Mouse (Mus musculus): ENCODE measurements around the gene Ace. TPM values are rescaled to one million over a fixed set of nuclear protein-coding genes. Genes with fewer than 3 reads are reported as not detected.

Ace gene
- 9.8 and 11.1 TPM in 2 replicates for polyA plus RNA-seq (2015; fragmentation: Nextera tagmentation; extraction: Ambion mirVana)

DNA sequence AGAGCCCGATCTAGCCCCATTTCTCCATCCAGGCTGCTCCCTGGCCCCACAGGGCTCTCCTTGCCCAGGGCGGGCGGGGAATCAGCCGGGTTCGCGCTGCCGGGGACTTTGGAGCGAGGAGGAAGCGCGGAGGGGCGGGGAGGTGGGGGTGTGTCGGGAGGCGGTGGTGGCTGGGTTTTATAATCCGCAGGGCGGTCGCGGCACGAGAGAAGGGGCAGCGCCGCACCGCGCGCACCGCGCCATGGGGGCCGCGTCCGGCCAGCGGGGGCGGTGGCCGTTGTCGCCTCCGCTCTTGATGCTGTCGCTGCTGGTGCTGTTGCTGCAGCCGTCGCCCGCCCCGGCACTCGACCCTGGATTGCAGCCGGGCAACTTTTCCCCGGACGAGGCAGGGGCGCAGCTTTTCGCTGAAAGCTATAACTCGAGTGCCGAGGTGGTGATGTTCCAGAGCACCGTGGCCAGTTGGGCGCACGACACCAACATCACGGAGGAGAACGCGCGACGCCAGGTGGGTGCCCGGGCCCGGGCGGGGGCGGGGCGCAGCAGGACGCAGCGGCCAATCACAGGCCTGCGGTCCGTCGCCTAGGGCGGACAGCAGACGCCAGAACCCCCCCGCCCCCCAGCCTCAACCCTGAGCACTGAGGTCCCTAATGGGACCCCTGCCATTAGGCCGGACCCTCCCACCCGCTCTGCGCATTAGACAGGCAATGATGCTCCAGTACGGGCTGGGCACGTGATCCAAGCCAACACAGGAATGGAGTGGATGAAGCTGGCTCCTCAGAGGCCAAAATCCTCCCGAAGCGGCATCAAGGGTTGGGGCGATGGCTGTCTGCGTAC is at the start of gene Ace:
TSS of gene Ace (plus strand) at position 205 of the 834 bp plus-strand sequence.
- Histone ChIP-seq H3K27me3 (peaks cover 56% of the 10 kb centered on the region), H3K9ac (peak within 1 kb of the TSS; percentile 41), H3K4me1 (peaks cover 17% of the 10 kb centered on the region), H3K36me3 (no peaks in the 10 kb centered on the region), H3K27ac (no peak within 1 kb of the TSS), H3K4me3 (replicated peaks) (peak within 1 kb of the TSS; percentile 63), H3K4me2 (peak within 1 kb of the TSS; percentile 99), H3K9me3 (replicated peaks) (no peaks in the 10 kb centered on the region)
- WGBS = under 1% methylated on average over 76 of the region's 76 CpGs
- ATAC-seq (replicated peaks; ENCODE audit: low FRiP score) = peak; percentile 50

DNA sequence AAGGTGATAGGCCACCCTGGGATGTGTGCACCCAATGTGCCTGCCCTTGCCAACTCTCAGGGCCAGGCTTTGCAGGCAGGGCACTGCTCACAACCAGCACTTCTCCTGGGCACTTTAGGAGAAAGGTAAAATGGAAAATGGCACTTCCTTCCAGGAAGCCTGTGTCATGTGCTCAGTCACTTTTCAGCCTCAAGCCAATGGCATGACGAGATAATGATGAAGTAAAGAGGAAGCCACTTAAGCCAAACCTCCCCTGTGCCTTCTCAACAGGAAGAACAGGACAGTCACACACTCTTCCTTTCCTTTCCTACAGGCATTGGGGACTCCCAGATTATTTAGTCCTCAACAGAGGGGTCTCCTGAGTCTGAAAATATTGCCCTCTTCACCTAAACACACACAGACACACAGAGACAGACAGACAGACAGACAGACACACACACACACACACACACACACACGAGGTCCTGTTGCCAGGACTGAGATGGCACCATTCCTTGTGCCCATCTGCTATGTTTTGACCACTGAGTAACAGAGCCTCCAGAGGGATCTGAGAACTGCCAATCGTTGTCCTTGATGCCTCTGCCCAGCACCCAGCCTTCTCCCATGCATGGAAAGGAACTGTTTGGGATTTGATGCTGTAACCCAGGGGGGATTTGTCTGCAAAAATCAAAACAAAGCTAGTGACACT is 47.5 kb upstream of the Ace start:
- H3K4me3 ChIP-seq (replicated peaks) = no peak overlapping the region
- no peak for ATAC-seq (replicated peaks; ENCODE audit: low FRiP score)
- no peaks in the 10 kb centered on the region for H3K4me1 ChIP-seq

DNA sequence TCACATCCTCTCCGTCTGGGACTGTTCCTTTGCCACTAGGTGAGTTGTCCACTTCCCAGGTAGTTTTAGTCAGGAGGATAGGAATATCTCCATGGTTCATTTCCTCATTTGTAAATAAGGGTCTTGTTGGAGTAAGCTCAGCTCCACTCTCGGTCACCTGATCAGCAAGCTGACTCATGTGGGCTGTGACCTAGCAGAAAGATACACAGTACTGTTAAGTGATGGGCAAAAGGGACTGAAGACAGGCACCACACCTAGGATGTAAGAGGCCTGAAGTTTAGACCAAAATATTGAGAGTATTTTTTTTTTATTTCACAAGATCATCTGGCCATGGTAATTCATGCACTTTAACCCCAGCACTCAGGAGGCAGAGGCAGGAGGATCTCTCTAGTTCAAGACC is 46.9 kb upstream of the Ace start:
- no peaks in the 10 kb centered on the region for H3K27me3 ChIP-seq
- no peak overlapping the region for H3K9ac ChIP-seq
- H3K9me3 ChIP-seq (replicated peaks) = no peaks in the 10 kb centered on the region
- H3K4me2 ChIP-seq = no peak overlapping the region
- no peak for ATAC-seq (replicated peaks; ENCODE audit: low FRiP score)
- H3K36me3 ChIP-seq = peaks cover 54% of the 10 kb centered on the region
- 93% methylated on average over 2 of the region's 2 CpGs for WGBS
- H3K27ac ChIP-seq = no peak overlapping the region
- H3K4me1 ChIP-seq = no peaks in the 10 kb centered on the region
- H3K4me3 ChIP-seq (replicated peaks) = no peak overlapping the region

More for the DNA sequence above, 47.5 kb upstream of the Ace start:
- H3K27me3 ChIP-seq = no peaks in the 10 kb centered on the region
- H3K9ac ChIP-seq = no peak overlapping the region
- no peaks in the 10 kb centered on the region for H3K9me3 ChIP-seq (replicated peaks)
- H3K36me3 ChIP-seq = peaks cover 54% of the 10 kb centered on the region
- no peak overlapping the region for H3K27ac ChIP-seq
- 81% methylated on average over 3 of the region's 3 CpGs for WGBS
- H3K4me2 ChIP-seq = no peak overlapping the region

DNA sequence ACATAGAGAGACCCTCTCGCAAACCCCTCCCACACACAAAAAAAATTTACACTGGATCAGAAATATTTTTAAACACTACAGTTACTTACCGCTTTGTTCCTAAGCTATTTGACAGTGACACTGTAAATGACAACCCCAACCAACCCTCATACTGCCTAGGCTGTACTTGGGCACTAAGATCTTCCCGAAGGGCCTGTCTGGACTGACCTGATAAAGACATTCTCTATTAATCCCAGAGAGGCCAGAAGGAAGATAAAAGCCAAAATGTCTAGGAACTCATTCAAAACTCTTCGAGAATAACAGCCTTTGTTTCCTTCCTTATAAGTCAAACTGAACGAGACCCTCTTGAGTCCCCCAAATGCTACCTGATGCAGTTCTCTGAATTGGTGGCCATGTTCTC is 46.5 kb upstream of the Ace start:
- Histone ChIP-seq H3K27ac (no peak overlapping the region), H3K9me3 (replicated peaks) (no peaks in the 10 kb centered on the region), H3K27me3 (no peaks in the 10 kb centered on the region), H3K4me1 (no peaks in the 10 kb centered on the region), H3K36me3 (peaks cover 50% of the 10 kb centered on the region), H3K4me2 (no peak overlapping the region), H3K9ac (no peak overlapping the region), H3K4me3 (replicated peaks) (no peak overlapping the region)
- ATAC-seq (replicated peaks; ENCODE audit: low FRiP score) = no peak
- WGBS = 96% methylated on average over 5 of the region's 5 CpGs

DNA sequence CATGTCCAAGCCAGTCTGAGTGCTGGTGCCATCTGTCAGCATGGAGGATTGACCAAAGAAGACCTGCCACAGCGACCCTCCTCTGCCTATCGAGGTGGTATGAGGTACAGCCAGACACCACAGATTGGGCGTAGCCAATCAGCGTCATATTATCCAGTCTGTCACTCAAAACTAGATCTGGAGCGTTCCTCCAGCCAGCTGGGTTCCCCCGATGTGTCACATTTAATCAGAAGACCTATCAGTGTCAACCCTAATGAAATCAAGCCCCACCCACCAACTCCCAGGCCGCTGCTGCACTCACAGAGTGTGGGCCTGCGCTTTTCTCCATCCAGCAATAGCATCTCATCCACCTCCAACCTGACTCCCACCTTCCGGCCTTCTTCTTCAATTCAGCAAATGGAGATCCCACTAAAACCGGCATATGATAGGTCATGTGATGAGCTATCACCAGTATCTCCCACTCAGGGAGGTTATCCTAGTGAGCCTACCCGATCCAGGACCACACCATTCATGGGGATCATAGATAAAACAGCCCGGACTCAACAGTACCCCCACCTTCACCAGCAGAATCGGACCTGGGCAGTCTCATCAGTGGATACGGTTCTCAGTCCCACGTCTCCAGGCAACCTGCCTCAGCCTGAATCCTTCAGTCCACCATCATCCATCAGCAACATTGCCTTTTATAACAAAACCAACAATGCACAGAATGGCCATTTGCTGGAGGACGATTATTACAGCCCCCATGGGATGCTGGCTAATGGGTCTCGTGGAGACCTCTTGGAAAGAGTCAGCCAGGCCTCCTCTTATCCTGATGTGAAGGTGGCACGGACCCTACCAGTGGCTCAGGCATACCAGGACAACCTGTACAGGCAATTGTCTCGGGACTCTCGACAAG is 44.7 kb upstream of the Ace start:
- H3K9me3 ChIP-seq (replicated peaks) = no peaks in the 10 kb centered on the region
- 89% methylated on average over 20 of the region's 20 CpGs for WGBS
- no peak overlapping the region for H3K4me2 ChIP-seq
- peaks cover 45% of the 10 kb centered on the region for H3K36me3 ChIP-seq
- ATAC-seq (replicated peaks; ENCODE audit: low FRiP score) = no peak
- H3K4me3 ChIP-seq (replicated peaks) = no peak overlapping the region
- no peaks in the 10 kb centered on the region for H3K27me3 ChIP-seq
- no peak overlapping the region for H3K9ac ChIP-seq
- H3K4me1 ChIP-seq = peaks cover 7% of the 10 kb centered on the region; the same call in 1 of the 2 replicates
- H3K27ac ChIP-seq = no peak overlapping the region

DNA sequence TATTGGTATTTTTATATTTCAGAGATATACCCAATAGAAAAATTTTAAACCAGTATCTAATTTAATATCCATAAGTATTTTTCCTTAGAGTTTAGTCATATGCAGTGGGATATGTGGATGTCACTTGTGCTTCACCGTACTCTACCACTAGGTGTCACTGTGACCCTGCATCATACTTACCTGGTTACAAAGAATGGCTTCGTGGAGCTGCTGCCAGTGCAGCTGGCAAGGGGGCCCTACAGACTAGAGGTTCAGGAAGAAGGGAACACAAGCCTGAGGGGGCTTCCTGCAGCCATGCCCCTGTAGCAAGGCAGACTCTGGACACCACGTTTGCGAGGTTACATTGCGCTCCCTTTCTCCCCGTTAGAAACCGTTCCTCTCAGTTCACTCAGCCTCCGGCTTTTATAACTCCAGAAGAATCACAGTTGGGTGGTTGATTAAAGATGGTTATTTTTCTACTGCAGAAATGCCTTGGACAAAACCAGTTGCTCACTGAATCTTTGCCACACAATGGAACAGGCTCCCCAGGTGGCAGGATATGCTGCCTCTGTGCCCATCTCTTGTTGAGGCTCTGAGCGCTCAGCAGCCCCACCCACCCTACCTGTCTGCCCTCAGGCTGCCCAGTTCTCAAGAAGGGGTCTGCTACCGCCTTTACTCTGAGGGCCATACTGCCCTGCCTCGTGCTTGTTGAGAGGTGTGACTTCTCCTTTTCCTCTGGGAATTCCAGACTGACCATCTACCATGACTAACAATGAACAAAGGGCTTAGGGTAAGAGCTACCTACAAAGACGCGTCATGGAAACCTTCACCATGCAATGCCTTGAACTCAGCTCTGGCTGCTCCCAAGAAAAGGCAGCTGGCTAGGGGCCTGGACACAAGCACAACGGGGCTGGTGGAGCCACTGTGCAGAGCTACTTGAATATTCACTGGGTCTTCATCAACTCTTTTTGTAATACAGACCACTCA is 40.4 kb upstream of the Ace start:
- no peak overlapping the region for H3K9ac ChIP-seq
- peak; percentile 52; the same call in 1 of the 2 replicates for ATAC-seq (replicated peaks; ENCODE audit: low FRiP score)
- H3K4me2 ChIP-seq = no peak overlapping the region
- no peak overlapping the region for H3K4me3 ChIP-seq (replicated peaks)
- H3K27me3 ChIP-seq = no peaks in the 10 kb centered on the region
- peaks cover 9% of the 10 kb centered on the region; the same call in 1 of the 2 replicates for H3K4me1 ChIP-seq
- WGBS = 52% methylated on average over 14 of the region's 14 CpGs
- peaks cover 15% of the 10 kb centered on the region for H3K36me3 ChIP-seq
- H3K27ac ChIP-seq = no peak overlapping the region
- no peaks in the 10 kb centered on the region for H3K9me3 ChIP-seq (replicated peaks)

DNA sequence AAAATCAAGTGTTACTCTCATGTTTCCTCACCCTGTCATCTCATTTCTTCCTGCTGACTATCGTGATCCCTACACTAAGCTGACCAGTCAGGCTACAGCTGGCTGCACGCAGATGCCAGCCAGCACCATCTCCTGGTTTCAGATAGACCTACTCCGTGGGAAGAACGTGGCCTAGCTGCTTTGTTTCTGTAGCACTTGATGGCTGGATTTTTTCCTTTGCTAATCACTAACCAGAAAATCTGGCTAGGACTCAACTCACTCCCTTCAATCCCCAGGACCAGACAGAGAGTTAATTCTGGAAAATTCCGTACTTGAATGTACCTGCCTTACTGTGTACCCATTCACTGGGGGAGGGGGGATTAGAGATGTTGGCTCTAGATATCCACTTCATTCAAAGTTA is 39.6 kb upstream of the Ace start:
- WGBS = 68% methylated on average over 5 of the region's 5 CpGs
- H3K4me3 ChIP-seq (replicated peaks) = no peak overlapping the region
- no peak for ATAC-seq (replicated peaks; ENCODE audit: low FRiP score)
- no peaks in the 10 kb centered on the region for H3K9me3 ChIP-seq (replicated peaks)
- peaks cover 7% of the 10 kb centered on the region for H3K36me3 ChIP-seq
- no peak overlapping the region for H3K9ac ChIP-seq
- H3K4me2 ChIP-seq = no peak overlapping the region
- no peak overlapping the region for H3K27ac ChIP-seq
- H3K27me3 ChIP-seq = no peaks in the 10 kb centered on the region
- peaks cover 9% of the 10 kb centered on the region; the same call in 1 of the 2 replicates for H3K4me1 ChIP-seq

DNA sequence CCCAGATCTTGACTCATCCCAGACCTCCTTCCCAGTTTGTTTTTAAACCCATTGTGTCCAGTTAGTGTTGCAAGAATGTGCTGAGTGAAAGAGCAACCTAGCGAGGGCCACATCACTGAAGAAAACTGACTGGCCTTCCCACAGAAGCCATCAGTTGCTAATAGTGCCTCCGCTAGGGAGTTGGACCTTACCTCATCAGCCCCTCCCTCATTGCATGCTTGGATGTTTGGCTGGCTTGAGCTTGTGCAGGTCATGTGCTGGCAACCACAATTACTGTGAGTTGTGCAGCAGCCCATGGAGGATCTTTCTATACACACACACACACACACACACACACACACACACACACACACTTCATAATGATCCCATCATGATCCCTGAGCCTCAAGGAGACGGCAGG is 36.4 kb upstream of the Ace start:
- Histone ChIP-seq H3K9me3 (replicated peaks) (no peaks in the 10 kb centered on the region), H3K4me3 (replicated peaks) (no peak overlapping the region), H3K9ac (no peak overlapping the region), H3K4me1 (peaks cover 9% of the 10 kb centered on the region; the same call in 1 of the 2 replicates), H3K27me3 (no peaks in the 10 kb centered on the region), H3K36me3 (no peaks in the 10 kb centered on the region), H3K27ac (no peak overlapping the region), H3K4me2 (no peak overlapping the region)
- ATAC-seq (replicated peaks; ENCODE audit: low FRiP score) = no peak
- 86% methylated on average over 3 of the region's 3 CpGs for WGBS

DNA sequence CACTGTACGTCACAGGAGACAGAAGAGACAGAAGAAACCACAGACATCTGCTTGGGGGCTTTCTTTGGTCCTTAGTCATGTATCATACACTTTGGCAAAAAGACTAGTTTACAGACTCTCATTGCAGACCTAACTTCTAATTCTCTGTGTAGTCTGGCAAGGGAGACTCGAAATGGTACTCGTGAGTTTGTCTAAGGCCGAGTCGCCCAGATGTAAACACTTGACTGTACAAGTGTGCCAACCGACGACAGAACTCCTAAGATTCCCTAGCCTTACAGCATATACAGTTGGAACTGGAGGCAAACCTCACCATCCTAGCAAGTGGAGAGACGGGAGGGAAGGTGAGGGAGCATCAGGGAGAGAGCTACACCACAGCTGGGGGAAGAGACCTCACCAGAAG is 34.0 kb upstream of the Ace start:
- Histone ChIP-seq H3K36me3 (no peaks in the 10 kb centered on the region), H3K9ac (no peak overlapping the region), H3K4me2 (no peak overlapping the region), H3K4me3 (replicated peaks) (no peak overlapping the region), H3K27ac (no peak overlapping the region), H3K9me3 (replicated peaks) (no peaks in the 10 kb centered on the region), H3K4me1 (no peaks in the 10 kb centered on the region), H3K27me3 (0 out of 2 replicates have a peak, but pooled peaks cover 3% of the 10 kb centered on the region)
- ATAC-seq (replicated peaks; ENCODE audit: low FRiP score) = no peak
- WGBS = 89% methylated on average over 8 of the region's 8 CpGs

DNA sequence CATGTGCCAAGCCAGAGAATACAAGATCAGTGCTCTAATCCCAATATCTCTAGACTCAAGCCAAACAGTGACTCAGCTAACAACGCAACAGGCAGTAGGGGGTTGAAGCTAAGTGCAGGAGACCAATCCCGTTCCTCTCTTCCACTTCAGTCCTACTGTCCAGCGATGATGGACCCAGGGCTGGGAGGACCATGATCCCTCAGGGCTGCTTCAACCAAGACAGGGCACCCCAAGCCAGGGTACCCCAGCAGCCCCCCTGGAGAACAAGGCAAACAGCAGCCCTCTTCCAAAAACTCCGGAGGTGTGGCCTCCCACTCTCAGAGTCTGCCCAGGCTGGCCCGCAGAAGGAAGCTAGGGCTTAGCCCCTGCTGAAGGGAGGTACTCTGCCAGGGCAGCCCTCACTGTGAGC is 33.4 kb upstream of the Ace start:
- WGBS = 75% methylated on average over 5 of the region's 5 CpGs
- Histone ChIP-seq H3K27me3 (0 out of 2 replicates have a peak, but pooled peaks cover 3% of the 10 kb centered on the region), H3K9ac (no peak overlapping the region), H3K4me3 (replicated peaks) (no peak overlapping the region), H3K4me2 (no peak overlapping the region), H3K9me3 (replicated peaks) (no peaks in the 10 kb centered on the region), H3K27ac (no peak overlapping the region), H3K4me1 (no peaks in the 10 kb centered on the region), H3K36me3 (no peaks in the 10 kb centered on the region)
- no peak for ATAC-seq (replicated peaks; ENCODE audit: low FRiP score)

DNA sequence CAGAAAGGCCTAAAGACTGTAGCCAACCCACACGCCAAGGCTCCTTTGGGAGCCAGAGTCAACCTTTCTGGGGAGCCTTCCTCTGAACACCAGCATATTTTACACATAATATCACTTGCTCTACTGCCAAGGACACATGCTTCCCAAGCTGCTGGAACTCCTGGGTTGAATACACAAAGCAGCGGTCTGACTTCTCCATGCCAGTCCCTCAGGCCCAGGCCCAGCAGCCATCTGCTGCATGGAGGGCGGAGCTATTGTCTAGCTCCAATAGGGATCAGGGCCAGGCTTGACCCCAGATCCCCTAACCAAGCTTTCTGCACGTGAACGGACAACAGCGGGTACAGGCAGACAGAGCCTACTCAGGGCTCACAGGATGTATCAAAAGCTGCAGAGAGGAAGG is 32.9 kb upstream of the Ace start:
- Histone ChIP-seq H3K27ac (no peak overlapping the region), H3K4me3 (replicated peaks) (no peak overlapping the region), H3K9me3 (replicated peaks) (no peaks in the 10 kb centered on the region), H3K27me3 (0 out of 2 replicates have a peak, but pooled peaks cover 3% of the 10 kb centered on the region), H3K36me3 (no peaks in the 10 kb centered on the region), H3K4me2 (no peak overlapping the region), H3K4me1 (no peaks in the 10 kb centered on the region), H3K9ac (no peak overlapping the region)
- WGBS = 58% methylated on average over 6 of the region's 6 CpGs
- ATAC-seq (replicated peaks; ENCODE audit: low FRiP score) = no peak
